Mouse (Mus musculus) liver, embryonic 16.5 days (tissue): ENCODE measurements around the gene Capn2. TPM values are rescaled to one million over a fixed set of nuclear protein-coding genes. Genes with fewer than 3 reads are reported as not detected.
A peak's percentile ranks its signal among the peaks of the same experiment; 100 is the strongest.

Experiments used
- ATAC-seq: fragments of 200-750 bp; cut with Nextera tagmentation; 2 replicates; pipeline ENCODE4 v1.8.0; 2017; ENCODE audit warnings: low read depth, mild to moderate bottlenecking, moderate number of reproducible peaks, moderate library complexity
- H3K27ac ChIP-seq: fragments of 300-500 bp; sonication (generic); 2 replicates; pipeline ENCODE4 v1.5.1; 2014; ENCODE audit warnings: mild to moderate bottlenecking, low read length
- H3K27me3 ChIP-seq: fragments of 300-500 bp; sonication (generic); 2 replicates; pipeline ENCODE4 v1.6.1; 2014; ENCODE audit warnings: low read depth, low read length, mixed read lengths; ENCODE audit not compliant: control insufficient read depth, insufficient read depth
- H3K36me3 ChIP-seq: fragments of 300-500 bp; sonication (generic); 2 replicates; pipeline ENCODE4 v1.6.1; 2014; ENCODE audit warnings: mild to moderate bottlenecking; ENCODE audit not compliant: control insufficient read depth, insufficient read depth
- H3K4me1 ChIP-seq: fragments of 300-500 bp; sonication (generic); 2 replicates; pipeline ENCODE4 v1.6.1; 2014; ENCODE audit warnings: low read depth, low read length, mixed read lengths; ENCODE audit not compliant: control insufficient read depth
- H3K4me2 ChIP-seq: fragments of 300-500 bp; sonication (generic); 2 replicates; pipeline ENCODE4 v1.6.1; 2014; ENCODE audit warnings: low read depth, low read length, mixed read lengths
- H3K4me3 ChIP-seq: fragments of 300-500 bp; sonication (generic); 2 replicates; pipeline ENCODE4 v1.5.1; 2014; ENCODE audit warnings: low read depth, mild to moderate bottlenecking, low read length
- H3K9ac ChIP-seq: fragments of 300-500 bp; sonication (generic); 2 replicates; pipeline ENCODE4 v1.6.1; 2014; ENCODE audit warnings: low read depth, low read length
- H3K9me3 ChIP-seq: fragments of 300-500 bp; sonication (generic); replicated peaks from 2 replicates; pipeline ENCODE4 v1.6.1; 2016; ENCODE audit warnings: low read length; ENCODE audit not compliant: control insufficient read depth
- WGBS: fragments of 180-500 bp; shearing (Covaris S2); extraction: QIAGEN DNeasy Blood & Tissue Kit; methylation state at CpG from one replicate; pipeline ENCODE4 v1.1.7; 2014; ENCODE audit not compliant: insufficient replicate concordance; 5-methylcytosine and 5-hydroxymethylcytosine counted together
- polyA plus RNA-seq: library from polyadenylated mRNA; unstranded; fragments of >200 nt; fragmentation: Nextera tagmentation; extraction: Ambion mirVana; gene quantifications from 2 replicates; pipeline ENCODE4 v1.2.1, GENCODE M21; 2015

Gene Capn2
- polyA plus RNA-seq, 1 experiment from 2014 or later, result 27.4 TPM

DNA sequence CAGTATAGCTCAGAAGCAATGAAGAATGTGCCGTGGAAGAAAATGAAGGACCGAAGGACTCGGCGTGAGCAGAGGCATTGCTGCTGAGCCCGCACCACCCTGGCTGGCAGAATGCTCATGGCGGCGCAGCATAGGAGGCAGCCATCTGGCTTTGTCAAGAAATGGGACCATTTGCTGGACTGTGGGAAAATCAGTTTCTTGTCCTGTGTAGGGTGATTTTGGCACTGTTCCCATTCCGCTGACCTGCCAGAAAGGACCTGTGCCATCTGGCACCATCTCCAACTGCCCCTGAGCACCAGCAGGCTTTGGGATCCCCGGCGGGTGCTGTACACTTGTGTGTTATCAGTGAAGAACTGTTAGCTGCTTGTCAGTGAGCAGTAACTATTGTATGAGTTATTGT, 55.6 kb downstream of the Capn2 start:
- H3K9ac ChIP-seq, result no peak overlapping the region
- WGBS, result 85% methylated on average over 10 of the region's 10 CpGs
- no peak for ATAC-seq
- H3K36me3 ChIP-seq, result peaks cover 2% of the 10 kb centered on the region; the same call in 1 of the 2 replicates
- no peaks in the 10 kb centered on the region for H3K27me3 ChIP-seq
- peak overlapping the region; percentile 67 for H3K27ac ChIP-seq
- H3K4me2 ChIP-seq, result no peak overlapping the region
- no peak overlapping the region for H3K4me3 ChIP-seq
- H3K4me1 ChIP-seq, result peaks cover 4% of the 10 kb centered on the region
- H3K9me3 ChIP-seq, result no peaks in the 10 kb centered on the region

DNA sequence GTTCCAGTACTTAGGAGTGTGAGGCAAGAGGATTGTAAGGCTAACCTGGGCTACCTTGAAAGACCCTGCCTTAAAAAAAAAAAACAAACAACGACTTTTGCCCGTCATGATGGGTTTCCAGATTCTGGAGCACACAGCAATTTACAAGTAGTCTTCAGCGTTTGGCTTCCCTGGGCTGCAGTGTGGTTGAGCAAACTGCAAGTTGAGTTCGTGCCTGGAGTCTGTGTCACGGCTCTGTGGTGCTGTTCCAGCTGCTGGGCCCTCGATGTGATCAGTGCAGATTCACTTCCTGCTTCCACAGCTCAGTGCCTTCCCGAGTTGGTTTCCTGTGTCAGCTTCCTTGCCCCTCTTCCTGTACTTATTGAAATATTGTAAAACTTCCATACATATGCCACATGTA, 56.1 kb downstream of the Capn2 start:
- Histone ChIP-seq H3K27me3 (no peaks in the 10 kb centered on the region), H3K9me3 (no peaks in the 10 kb centered on the region), H3K4me1 (peaks cover 4% of the 10 kb centered on the region), H3K4me3 (no peak overlapping the region), H3K9ac (no peak overlapping the region), H3K4me2 (no peak overlapping the region), H3K27ac (peak overlapping the region; percentile 75), H3K36me3 (peaks cover 2% of the 10 kb centered on the region; the same call in 1 of the 2 replicates)
- WGBS, result 19% methylated on average over 7 of the region's 7 CpGs
- ATAC-seq, result no peak; the same call in 1 of the 2 replicates

GRCm38 (mm10) chr1:182460291-182461244, 56.8 kb downstream of the Capn2 start:
- H3K36me3 ChIP-seq, result peaks cover 2% of the 10 kb centered on the region; the same call in 1 of the 2 replicates
- peak overlapping the region; percentile 75 for H3K27ac ChIP-seq
- no peak overlapping the region for H3K4me3 ChIP-seq
- WGBS, result 64% methylated on average over 13 of the region's 13 CpGs
- no peaks in the 10 kb centered on the region for H3K27me3 ChIP-seq
- H3K4me2 ChIP-seq, result no peak overlapping the region
- peak; percentile 79 for ATAC-seq
- H3K9me3 ChIP-seq, result no peaks in the 10 kb centered on the region
- H3K4me1 ChIP-seq, result peaks cover 4% of the 10 kb centered on the region
- no peak overlapping the region for H3K9ac ChIP-seq

DNA sequence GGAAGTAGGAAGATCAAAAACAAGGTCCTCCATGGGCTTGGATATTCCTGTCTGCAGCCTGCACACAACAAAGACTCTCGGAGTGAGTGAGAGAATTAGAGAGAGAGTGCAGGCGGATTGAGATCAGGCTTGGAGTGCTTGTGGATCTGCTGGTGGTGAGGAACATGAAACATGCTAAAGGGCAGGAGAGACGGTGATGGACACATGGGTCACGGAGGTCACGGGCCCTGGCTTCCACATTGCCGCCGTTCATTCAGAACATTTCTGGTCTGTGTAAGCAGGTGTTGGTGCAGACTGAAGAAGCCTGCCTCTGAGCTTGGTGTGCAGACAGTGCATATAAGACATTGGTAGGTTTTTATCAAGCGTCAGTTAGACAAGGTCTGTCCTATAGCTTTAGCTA, 58.0 kb downstream of the Capn2 start:
- H3K4me3 ChIP-seq, result no peak overlapping the region
- no peaks in the 10 kb centered on the region for H3K9me3 ChIP-seq
- no peak for ATAC-seq
- peaks cover 2% of the 10 kb centered on the region; the same call in 1 of the 2 replicates for H3K36me3 ChIP-seq
- H3K4me1 ChIP-seq, result peaks cover 4% of the 10 kb centered on the region
- no peak overlapping the region for H3K4me2 ChIP-seq
- H3K9ac ChIP-seq, result no peak overlapping the region
- no peak overlapping the region for H3K27ac ChIP-seq
- WGBS, result 71% methylated on average over 8 of the region's 8 CpGs
- H3K27me3 ChIP-seq, result no peaks in the 10 kb centered on the region

GRCm38 (mm10) chr1:182458556-182458955, 58.9 kb downstream of the Capn2 start:
- H3K4me3 ChIP-seq, result no peak overlapping the region
- H3K4me2 ChIP-seq, result no peak overlapping the region
- H3K27ac ChIP-seq, result no peak overlapping the region
- no peaks in the 10 kb centered on the region for H3K9me3 ChIP-seq
- no peak overlapping the region for H3K9ac ChIP-seq
- H3K4me1 ChIP-seq, result peaks cover 4% of the 10 kb centered on the region
- H3K36me3 ChIP-seq, result peaks cover 2% of the 10 kb centered on the region; the same call in 1 of the 2 replicates
- no peaks in the 10 kb centered on the region for H3K27me3 ChIP-seq
- 79% methylated on average over 19 of the region's 19 CpGs for WGBS
- no peak for ATAC-seq

- no peak for ATAC-seq
- WGBS, result 75% methylated on average over 2 of the region's 2 CpGs
Observed at GRCm38 (mm10) chr1:182455080-182455479, 62.3 kb downstream of the Capn2 start.

DNA sequence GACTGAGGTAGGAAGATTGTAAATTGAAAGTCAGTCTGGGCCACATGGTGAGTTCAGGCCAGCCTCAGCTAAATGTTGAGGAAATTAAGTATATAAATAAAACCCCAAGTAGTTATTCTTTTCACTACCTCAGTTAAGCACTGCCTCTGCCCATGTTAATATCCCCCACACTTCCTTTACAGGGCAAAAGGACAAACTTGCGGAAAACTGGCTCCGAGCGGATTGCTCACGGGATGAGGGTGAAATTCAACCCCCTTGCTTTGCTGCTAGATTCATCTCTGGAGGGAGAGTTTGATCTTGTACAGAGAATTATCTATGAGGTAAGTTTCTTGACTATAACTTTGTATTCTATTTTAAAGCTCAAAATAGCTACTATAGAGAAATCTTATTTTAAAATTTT, 64.9 kb downstream of the Capn2 start:
- Histone ChIP-seq H3K4me2 (no peak overlapping the region), H3K27me3 (no peaks in the 10 kb centered on the region), H3K4me1 (no peaks in the 10 kb centered on the region), H3K9ac (no peak overlapping the region), H3K4me3 (no peak overlapping the region), H3K9me3 (no peaks in the 10 kb centered on the region), H3K27ac (no peak overlapping the region), H3K36me3 (peaks cover 10% of the 10 kb centered on the region; the same call in 1 of the 2 replicates)
- no peak for ATAC-seq
- 78% methylated on average over 4 of the region's 4 CpGs for WGBS

More at GRCm38 (mm10) chr1:182455080-182455479, 62.3 kb downstream of the Capn2 start:
- no peaks in the 10 kb centered on the region for H3K9me3 ChIP-seq
- H3K4me1 ChIP-seq, result no peaks in the 10 kb centered on the region; the same call in 1 of the 2 replicates
- H3K36me3 ChIP-seq, result no peaks in the 10 kb centered on the region; the same call in 1 of the 2 replicates
- no peaks in the 10 kb centered on the region for H3K27me3 ChIP-seq
- no peak overlapping the region for H3K4me2 ChIP-seq
- H3K9ac ChIP-seq, result no peak overlapping the region
- no peak overlapping the region for H3K4me3 ChIP-seq
- H3K27ac ChIP-seq, result no peak overlapping the region

DNA sequence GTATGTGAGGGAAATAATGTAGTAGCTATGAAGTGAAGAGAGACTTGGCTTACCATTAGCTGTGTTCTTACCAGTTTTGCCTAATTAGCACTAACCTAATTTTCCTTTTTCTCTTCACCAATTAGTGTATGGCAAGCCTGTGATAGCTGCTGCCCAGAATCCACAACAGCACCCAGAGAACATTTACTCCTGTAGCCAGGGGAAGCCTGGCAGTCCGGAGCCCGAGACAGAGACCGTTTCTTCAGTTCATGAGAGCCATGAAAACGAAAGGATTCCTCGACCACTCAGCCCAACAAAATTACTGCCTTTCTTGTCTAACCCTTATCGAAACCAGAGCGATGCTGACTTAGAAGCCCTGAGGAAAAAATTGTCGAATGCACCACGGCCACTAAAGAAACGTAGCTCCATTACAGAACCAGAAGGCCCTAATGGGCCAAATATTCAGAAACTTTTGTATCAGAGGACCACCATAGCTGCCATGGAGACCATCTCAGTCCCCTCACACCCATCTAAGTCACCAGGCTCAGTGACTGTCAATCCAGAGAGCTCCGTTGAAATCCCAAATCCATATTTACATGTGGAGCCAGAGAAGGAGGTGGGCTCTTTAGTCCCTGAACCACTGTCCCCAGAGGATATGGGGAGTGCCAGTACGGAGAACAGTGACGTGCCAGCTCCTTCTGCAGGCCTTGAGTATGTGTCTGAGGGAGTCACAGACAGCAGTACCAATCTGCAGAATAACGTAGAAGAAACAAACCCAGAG, 69.0 kb downstream of the Capn2 start:
- ATAC-seq, result no peak
- Histone ChIP-seq H3K4me3 (no peak overlapping the region), H3K27ac (no peak overlapping the region), H3K9ac (no peak overlapping the region), H3K27me3 (no peaks in the 10 kb centered on the region), H3K4me1 (no peaks in the 10 kb centered on the region), H3K9me3 (no peaks in the 10 kb centered on the region), H3K4me2 (no peak overlapping the region), H3K36me3 (peaks cover 16% of the 10 kb centered on the region; the same call in 1 of the 2 replicates)
- 81% methylated on average over 14 of the region's 14 CpGs for WGBS
